Mouse (Mus musculus) cortical plate, adult 2 months (tissue): ENCODE measurements around the gene Rpl23a. TPM values are rescaled to one million over a fixed set of nuclear protein-coding genes. Genes with fewer than 3 reads are reported as not detected.

Experiments
- H3K27ac ChIP-seq: fragments of 200-500 bp; 2 replicates; pipeline ENCODE4 v1.5.1; 2012; ENCODE audit warnings: low read length, control low read depth, inconsistent platforms; ENCODE audit not compliant: insufficient read depth
- H3K4me1 ChIP-seq: fragments of 200-500 bp; 2 replicates; pipeline ENCODE4 v1.6.1; 2011; ENCODE audit warnings: low read length; ENCODE audit not compliant: control insufficient read depth, insufficient read depth
- H3K4me3 ChIP-seq: fragments of 200-500 bp; 2 replicates; pipeline ENCODE4 v1.5.1; 2011; ENCODE audit warnings: mild to moderate bottlenecking, low read length, control low read depth; ENCODE audit not compliant: insufficient read depth
- CTCF ChIP-seq: fragments of 200-500 bp; IDR thresholded peaks from 2 replicates; pipeline ENCODE4 v1.5.1; 2011; ENCODE audit warnings: mild to moderate bottlenecking, control low read depth, low read length; ENCODE audit not compliant: insufficient read depth; ENCODE audit errors: extremely low read depth
- POLR2A ChIP-seq: fragments of 200-500 bp; IDR thresholded peaks from 2 replicates; pipeline ENCODE4 v1.6.1; 2011; ENCODE audit warnings: mild to moderate bottlenecking, low read length, control low read depth; ENCODE audit not compliant: insufficient read depth; ENCODE audit errors: extremely low read depth
- polyA plus RNA-seq: library from polyadenylated mRNA; depleted of rRNA; stranded (reverse); fragments of >200 nt; gene quantifications from 2 replicates; pipeline ENCODE4 v1.2.3, GENCODE M21; 2012

The Rpl23a gene
- polyA plus RNA-seq, 1 experiment: 1,200 TPM

GRCm38 (mm10) chr11:78171328-78171727 is 12.1 kb downstream of the Rpl23a start:
- Histone ChIP-seq H3K4me3 (no peak overlapping the region), H3K27ac (no peak overlapping the region), H3K4me1 (no peaks in the 10 kb centered on the region)
- TF ChIP-seq POLR2A (no peak), CTCF (no peak)

- H3K4me1 ChIP-seq: no peaks in the 10 kb centered on the region
- no peak overlapping the region for H3K4me3 ChIP-seq
- H3K27ac ChIP-seq: no peak overlapping the region
- TF ChIP-seq CTCF (no peak), POLR2A (no peak)
Observed at GRCm38 (mm10) chr11:78170306-78170705, 13.1 kb downstream of the Rpl23a start.

- no peak for TF ChIP-seq POLR2A
- TF ChIP-seq CTCF: no peak
- Histone ChIP-seq H3K27ac (no peak overlapping the region), H3K4me3 (no peak overlapping the region), H3K4me1 (no peaks in the 10 kb centered on the region)
Observed at GRCm38 (mm10) chr11:78168541-78169468, 14.6 kb downstream of the Rpl23a start.

GRCm38 (mm10) chr11:78167257-78167959 is 16.0 kb downstream of the Rpl23a start:
- no peaks in the 10 kb centered on the region for H3K4me1 ChIP-seq
- H3K4me3 ChIP-seq: no peak overlapping the region
- no peak overlapping the region for H3K27ac ChIP-seq
- TF ChIP-seq CTCF: no peak
- no peak for TF ChIP-seq POLR2A

- no peak overlapping the region for H3K4me3 ChIP-seq
- no peak overlapping the region for H3K27ac ChIP-seq
- TF ChIP-seq CTCF (no peak), POLR2A (no peak)
- no peaks in the 10 kb centered on the region for H3K4me1 ChIP-seq
Observed at GRCm38 (mm10) chr11:78166640-78167039, 16.7 kb downstream of the Rpl23a start.

GRCm38 (mm10) chr11:78166161-78166560 is 17.2 kb downstream of the Rpl23a start:
- Histone ChIP-seq H3K4me3 (no peak overlapping the region), H3K4me1 (no peaks in the 10 kb centered on the region), H3K27ac (no peak overlapping the region)
- no peak for TF ChIP-seq POLR2A
- TF ChIP-seq CTCF: no peak

GRCm38 (mm10) chr11:78165761-78166109 is 17.6 kb downstream of the Rpl23a start:
- no peak for TF ChIP-seq POLR2A
- no peak for TF ChIP-seq CTCF
- H3K27ac ChIP-seq: 0 out of 2 replicates have a peak overlapping the region, but pooled peaks have one; percentile 13
- peak overlapping the region; percentile 70 for H3K4me3 ChIP-seq
- no peaks in the 10 kb centered on the region for H3K4me1 ChIP-seq

GRCm38 (mm10) chr11:78164924-78165760 is 18.2 kb downstream of the Rpl23a start, which contains the start of gene Traf4:
Gene Traf4, minus strand, starts transcription at chr11:78165589.
- peak within 1 kb of the TSS; percentile 82 for H3K27ac ChIP-seq
- H3K4me1 ChIP-seq: no peaks in the 10 kb centered on the region
- peak within 1 kb of the TSS; percentile 70 for H3K4me3 ChIP-seq
- no peak for TF ChIP-seq CTCF
- TF ChIP-seq POLR2A: no peak

- Histone ChIP-seq H3K27ac (peak overlapping the region; percentile 82), H3K4me3 (peak overlapping the region; percentile 70), H3K4me1 (no peaks in the 10 kb centered on the region)
- no peak for TF ChIP-seq POLR2A
- no peak for TF ChIP-seq CTCF
Observed at GRCm38 (mm10) chr11:78164604-78164923, 18.8 kb downstream of the Rpl23a start.
